Mouse (Mus musculus) activated CD4-positive, CD25-positive, alpha-beta regulatory T cell, adult 4 months (primary cell): ENCODE results near the gene Tmem211. TPM values are rescaled to one million over a fixed set of nuclear protein-coding genes. Genes with fewer than 3 reads are reported as not detected.

Experiments
- ATAC-seq: one replicate; pipeline ENCODE4 v1.8.0; 2017
- polyA plus RNA-seq, 2 experiments: library from polyadenylated mRNA; unstranded; fragments of 100-300 nt; shearing (Covaris generic); gene quantifications; one replicate each; pipeline ENCODE4 v1.2.1; 2017

Gene Tmem211
- polyA plus RNA-seq, 2 experiments from 2014 or later = not detected

DNA sequence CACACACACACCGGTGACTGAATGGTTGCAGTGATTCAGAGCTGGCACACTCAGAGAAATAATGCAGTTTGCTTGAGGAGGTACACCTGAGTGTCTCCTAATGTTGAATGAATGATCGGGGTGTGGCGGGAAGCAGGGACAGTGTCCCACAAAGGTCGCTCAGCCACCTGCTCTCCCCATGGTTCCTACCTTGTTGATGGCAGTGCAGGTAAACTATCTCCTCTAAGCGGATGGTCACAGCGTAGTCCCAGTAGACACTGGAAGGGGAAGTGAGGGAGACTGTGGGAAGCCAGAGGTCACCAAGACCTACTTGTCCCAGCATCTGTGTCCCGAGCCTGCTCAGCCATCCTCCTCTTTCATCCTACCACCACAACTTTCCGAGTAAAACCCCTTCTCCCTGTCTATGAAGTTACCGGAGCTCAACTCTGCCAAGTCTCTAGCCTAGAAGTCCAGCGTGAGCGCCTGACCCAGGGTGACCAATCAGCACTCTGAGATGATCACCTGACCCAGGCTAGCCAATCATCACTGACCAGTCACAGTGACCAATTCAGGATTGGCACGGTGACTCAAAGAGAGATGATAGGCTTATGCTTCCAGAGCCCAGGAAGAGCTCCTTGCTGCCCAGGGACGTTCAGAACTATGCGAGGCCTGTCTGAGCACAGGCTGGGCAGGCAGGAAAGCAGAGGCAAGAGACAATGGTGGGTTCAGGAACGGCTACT lies 53.6 kb downstream of the Tmem211 start:
- no peak for ATAC-seq

DNA sequence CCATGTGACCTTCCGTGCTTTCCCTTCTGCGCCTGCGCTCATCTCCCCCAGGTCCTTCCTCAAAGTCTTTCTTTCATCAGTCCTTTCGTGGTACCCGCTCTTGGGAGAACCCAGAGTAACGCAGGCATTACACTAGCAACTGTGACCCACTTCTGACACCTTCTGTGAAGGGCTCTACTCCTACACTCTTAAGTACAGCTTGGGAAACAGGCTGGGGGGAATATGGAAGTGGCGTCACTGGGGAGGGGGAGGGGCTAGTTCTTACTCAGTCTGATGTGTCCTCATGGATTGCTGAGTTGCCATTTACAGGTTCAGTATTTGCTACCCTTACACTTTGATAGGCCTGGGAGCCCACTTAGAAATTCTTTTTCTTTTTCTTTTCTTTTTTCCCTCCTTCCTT lies 54.8 kb downstream of the Tmem211 start:
- ATAC-seq = no peak

DNA sequence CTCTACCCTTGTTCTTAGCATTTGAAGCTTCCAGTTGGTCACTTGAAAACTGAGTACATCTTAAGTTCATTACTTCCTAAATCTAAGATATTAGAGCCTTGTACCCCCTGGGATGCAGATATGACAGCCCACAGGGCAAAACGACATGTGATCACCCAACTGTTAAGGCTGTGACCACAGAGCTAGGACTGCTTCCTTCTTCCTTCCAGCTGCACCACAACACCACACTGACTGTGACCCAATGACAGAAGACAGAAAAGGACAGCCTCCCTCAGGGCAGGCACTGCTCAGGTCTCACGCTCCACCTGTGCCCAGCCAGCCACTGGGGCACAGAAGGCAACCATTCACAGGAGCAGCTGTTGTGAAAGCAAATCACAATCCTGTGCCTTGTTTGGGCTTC lies 57.0 kb downstream of the Tmem211 start:
- no peak for ATAC-seq

DNA sequence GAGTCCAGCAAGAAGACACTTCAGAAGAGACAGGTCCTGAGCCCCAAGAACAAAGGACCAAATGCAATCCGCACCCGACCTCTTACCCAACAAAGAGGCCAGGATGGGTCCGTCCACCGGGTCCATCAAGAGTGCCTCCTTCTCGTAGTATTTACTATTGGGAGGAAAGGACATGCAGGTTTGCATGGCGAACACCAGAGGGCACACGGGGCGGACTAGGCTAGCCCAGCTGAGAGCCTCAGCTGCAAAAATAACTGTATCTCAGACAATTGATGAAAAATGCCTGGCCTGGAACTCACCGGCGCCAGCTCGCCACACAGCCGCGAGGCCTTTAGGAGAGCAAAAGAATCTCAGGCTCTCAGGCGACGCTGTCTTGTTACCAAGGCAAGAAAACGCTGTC lies 58.8 kb downstream of the Tmem211 start:
- ATAC-seq = no peak

DNA sequence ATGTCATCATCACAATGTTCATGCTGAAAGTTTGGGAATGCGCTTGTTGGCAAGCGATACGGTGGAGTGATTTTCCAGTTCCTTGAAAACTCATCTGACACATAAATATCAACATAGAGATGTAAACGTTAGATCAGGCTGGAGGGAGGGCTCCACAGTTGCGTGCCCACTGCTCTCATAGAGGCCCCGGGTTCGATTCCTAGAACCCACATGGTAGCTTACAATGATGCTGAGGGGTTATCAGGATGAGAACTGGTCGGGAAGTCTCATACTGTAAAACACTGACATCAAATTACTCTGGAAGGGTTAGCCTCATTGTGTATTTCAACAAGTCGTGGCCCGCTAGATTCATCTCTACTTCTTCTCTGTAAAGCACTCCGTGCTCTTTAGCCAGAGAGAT lies 59.3 kb downstream of the Tmem211 start:
- ATAC-seq = no peak

DNA sequence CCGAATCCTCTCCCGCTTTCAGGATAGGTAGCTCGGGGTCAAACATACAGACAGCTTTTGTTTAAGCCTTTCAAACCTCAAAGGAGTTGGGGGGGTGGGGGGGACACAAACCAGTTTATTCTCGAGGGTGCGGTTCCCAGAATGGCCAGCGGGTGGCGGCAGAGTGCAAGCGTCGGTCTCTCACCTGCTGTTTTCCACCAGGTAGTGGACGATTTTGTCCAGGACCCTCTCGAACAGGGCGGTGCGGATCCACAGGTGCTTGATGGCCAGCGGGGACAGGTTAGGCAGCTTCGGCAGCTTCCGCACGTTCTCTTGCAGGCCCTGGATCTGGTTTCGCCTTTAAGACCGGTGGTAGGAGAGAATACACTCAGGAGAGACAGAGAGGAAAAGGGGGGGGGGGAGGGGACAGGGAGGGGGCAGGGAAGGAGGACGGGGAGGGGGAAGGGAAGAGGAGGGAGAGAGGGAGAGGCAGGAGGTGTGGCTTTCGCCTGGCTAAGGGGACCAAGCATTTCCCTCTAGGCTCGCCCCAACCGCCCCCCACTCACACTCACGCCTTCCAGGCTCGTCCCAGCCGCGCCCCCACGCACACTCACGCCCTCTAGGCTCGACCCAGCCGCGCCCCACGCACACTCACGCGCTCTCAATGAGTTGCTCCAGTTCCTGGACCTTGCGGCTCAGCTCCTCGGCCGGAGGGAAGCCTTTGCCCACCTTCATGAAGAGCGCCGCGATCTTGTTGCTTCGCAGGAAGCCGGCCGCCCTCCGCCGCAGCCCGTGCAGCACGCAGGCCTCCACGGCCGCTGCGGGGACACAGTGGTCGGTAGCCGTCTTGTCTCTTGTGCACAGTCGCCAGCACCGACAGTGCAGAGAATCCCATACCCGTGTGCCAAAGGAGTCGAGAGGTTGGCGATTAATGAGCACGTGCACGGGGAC lies 60.1 kb downstream of the Tmem211 start:
- ATAC-seq = no peak

DNA sequence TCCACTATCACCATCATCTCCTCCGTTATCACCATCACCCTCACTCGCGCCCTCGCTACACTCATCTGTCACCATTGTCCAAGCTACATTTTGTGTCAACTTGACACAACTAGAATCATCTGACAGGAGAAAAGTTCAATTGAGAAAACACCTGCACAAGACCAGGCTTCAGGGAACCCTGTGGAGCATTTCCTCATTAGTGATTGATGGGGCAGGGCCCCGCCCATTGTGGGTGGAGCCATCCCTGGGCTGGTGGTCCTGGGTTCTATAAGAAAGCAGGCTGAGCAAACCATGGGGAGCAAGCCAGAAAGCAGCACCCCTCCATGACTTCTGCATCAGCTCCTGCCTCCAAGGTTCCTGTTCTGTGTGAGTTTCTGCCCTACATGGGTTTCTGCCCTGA lies 61.1 kb downstream of the Tmem211 start:
- no peak for ATAC-seq

DNA sequence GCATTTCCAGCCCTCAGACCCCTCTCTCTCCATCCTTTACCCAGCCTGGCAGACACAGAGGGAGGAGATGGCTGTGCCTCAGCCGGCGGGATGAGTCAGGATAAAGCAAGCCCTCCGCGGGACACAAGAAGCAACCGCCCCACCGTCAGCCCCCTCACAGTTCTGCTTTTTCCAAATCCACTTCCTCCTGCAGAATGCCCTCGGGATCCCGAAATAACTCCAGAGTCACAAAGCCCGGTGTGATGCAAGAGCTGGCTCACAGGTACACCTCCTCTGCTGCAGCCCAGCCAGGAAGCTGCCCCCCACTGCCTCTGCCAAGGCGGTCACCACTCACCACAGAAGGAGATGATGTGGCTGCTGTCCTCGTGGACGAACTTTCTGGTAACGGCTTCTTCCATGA lies 61.8 kb downstream of the Tmem211 start:
- ATAC-seq = no peak

Other genes starting within 250 kb of the Tmem211 start
- gene Grk3, start 211.1 kb upstream of the Tmem211 start, polyA plus RNA-seq = not detected
- not detected for gene Crybb2, start 156.8 kb upstream of the Tmem211 start, polyA plus RNA-seq
- gene Crybb3, start 145.3 kb upstream of the Tmem211 start, polyA plus RNA-seq = not detected
- under 1 TPM; 0.24 to 0.60 TPM for gene 2900026A02Rik, start 5.7 kb upstream of the Tmem211 start, polyA plus RNA-seq
- not detected for gene Sgsm1, start 83.9 kb downstream of the Tmem211 start, polyA plus RNA-seq
- not detected for gene Aym1, start 130.4 kb downstream of the Tmem211 start, polyA plus RNA-seq